Mouse (Mus musculus): ENCODE data around the gene Rhof. TPM values are rescaled to one million over a fixed set of nuclear protein-coding genes. Genes with fewer than 3 reads are reported as not detected.

The Rhof gene
- polyA plus RNA-seq, 1 experiment from 2014 or later: 7.1 TPM

DNA sequence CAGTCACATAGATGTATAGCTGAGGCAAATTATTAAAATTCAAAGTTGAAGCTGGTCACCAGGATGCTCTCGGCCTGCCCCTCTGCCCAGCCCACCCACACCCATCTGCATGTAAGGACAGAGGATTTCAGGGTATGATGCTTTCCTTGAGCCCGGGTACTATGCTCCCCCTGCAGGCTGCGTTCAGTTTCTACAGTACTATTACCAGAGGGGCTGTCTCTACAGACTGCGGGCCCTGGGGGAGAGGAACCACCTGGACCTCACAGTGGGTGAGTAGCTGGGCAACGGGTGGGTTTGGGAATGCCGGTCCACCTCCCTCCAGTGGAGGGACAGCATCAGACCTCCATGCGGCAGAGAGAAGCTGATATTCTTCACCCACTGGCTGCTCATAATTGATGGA lies 17.6 kb downstream of the Rhof start:
- Histone ChIP-seq H3K9ac (replicated peaks; ENCODE audit: low read length) (no peak overlapping the region), H3K4me3 (replicated peaks; ENCODE audit: low read depth, low read length) (no peak overlapping the region), H3K27ac (replicated peaks; ENCODE audit: low read depth, low read length) (no peak overlapping the region), H3K4me2 (ENCODE audit: low read length) (no peak overlapping the region), H3K9me3 (ENCODE audit: control insufficient read depth, low read length) (no peaks in the 10 kb centered on the region), H3K4me1 (ENCODE audit: control insufficient read depth, insufficient read depth, low read length) (peaks cover 8% of the 10 kb centered on the region), H3K27me3 (ENCODE audit: control insufficient read depth, insufficient read depth, low read length) (no peaks in the 10 kb centered on the region), H3K36me3 (ENCODE audit: control insufficient read depth, insufficient read depth, low read length) (no peaks in the 10 kb centered on the region)
- 39% methylated on average over 7 of the region's 7 CpGs for WGBS
- no peak for ATAC-seq (ENCODE audit: low FRiP score, low TSS enrichment)
- peak; percentile 60 for DNase-seq

- H3K27ac ChIP-seq (replicated peaks; ENCODE audit: low read depth, low read length): no peak overlapping the region
- H3K36me3 ChIP-seq (ENCODE audit: control insufficient read depth, insufficient read depth, low read length): no peaks in the 10 kb centered on the region
- 70% methylated on average over 11 of the region's 11 CpGs for WGBS
- H3K4me2 ChIP-seq (ENCODE audit: low read length): no peak overlapping the region
- DNase-seq (no peak), ATAC-seq (ENCODE audit: low FRiP score, low TSS enrichment) (no peak)
- peaks cover 16% of the 10 kb centered on the region for H3K4me1 ChIP-seq (ENCODE audit: control insufficient read depth, insufficient read depth, low read length)
- no peak overlapping the region for H3K4me3 ChIP-seq (replicated peaks; ENCODE audit: low read depth, low read length)
- no peaks in the 10 kb centered on the region for H3K9me3 ChIP-seq (ENCODE audit: control insufficient read depth, low read length)
- no peaks in the 10 kb centered on the region for H3K27me3 ChIP-seq (ENCODE audit: control insufficient read depth, insufficient read depth, low read length)
- H3K9ac ChIP-seq (replicated peaks; ENCODE audit: low read length): no peak overlapping the region
These were observed 18.4 kb downstream of the Rhof start for GRCm38 (mm10) chr5:123114109-123114508.

GRCm38 (mm10) chr5:123110296-123110721 lies 22.2 kb downstream of the Rhof start:
- peak overlapping the region; percentile 9; the same call in 1 of the 2 replicates for H3K9ac ChIP-seq (replicated peaks; ENCODE audit: low read length)
- no peak for ATAC-seq (ENCODE audit: low FRiP score, low TSS enrichment)

GRCm38 (mm10) chr5:123109452-123110203 lies 22.9 kb downstream of the Rhof start:
- peak; percentile 80 for DNase-seq
- WGBS: 28% methylated on average over 13 of the region's 13 CpGs
- Histone ChIP-seq H3K27me3 (ENCODE audit: control insufficient read depth, insufficient read depth, low read length) (no peaks in the 10 kb centered on the region), H3K4me3 (replicated peaks; ENCODE audit: low read depth, low read length) (no peak overlapping the region), H3K4me1 (ENCODE audit: control insufficient read depth, insufficient read depth, low read length) (peaks cover 19% of the 10 kb centered on the region), H3K4me2 (ENCODE audit: low read length) (peak overlapping the region; percentile 42), H3K9me3 (ENCODE audit: control insufficient read depth, low read length) (no peaks in the 10 kb centered on the region), H3K27ac (replicated peaks; ENCODE audit: low read depth, low read length) (peak overlapping the region; percentile 71), H3K36me3 (ENCODE audit: control insufficient read depth, insufficient read depth, low read length) (no peaks in the 10 kb centered on the region), H3K9ac (replicated peaks; ENCODE audit: low read length) (no peak overlapping the region; the same call in 1 of the 2 replicates)
- peak; percentile 58; the same call in 1 of the 2 replicates for ATAC-seq (ENCODE audit: low FRiP score, low TSS enrichment)

More at GRCm38 (mm10) chr5:123110296-123110721, 22.2 kb downstream of the Rhof start:
- peak overlapping the region; percentile 71 for H3K27ac ChIP-seq (replicated peaks; ENCODE audit: low read depth, low read length)
- H3K4me1 ChIP-seq (ENCODE audit: control insufficient read depth, insufficient read depth, low read length): peaks cover 19% of the 10 kb centered on the region
- H3K4me2 ChIP-seq (ENCODE audit: low read length): peak overlapping the region; percentile 42
- DNase-seq: peak; percentile 73
- no peaks in the 10 kb centered on the region for H3K36me3 ChIP-seq (ENCODE audit: control insufficient read depth, insufficient read depth, low read length)
- H3K27me3 ChIP-seq (ENCODE audit: control insufficient read depth, insufficient read depth, low read length): no peaks in the 10 kb centered on the region
- WGBS: 23% methylated on average over 13 of the region's 13 CpGs
- no peak overlapping the region for H3K4me3 ChIP-seq (replicated peaks; ENCODE audit: low read depth, low read length)
- no peaks in the 10 kb centered on the region for H3K9me3 ChIP-seq (ENCODE audit: control insufficient read depth, low read length)

- DNase-seq (no peak), ATAC-seq (ENCODE audit: low FRiP score, low TSS enrichment) (no peak)
- no peak overlapping the region for H3K4me2 ChIP-seq (ENCODE audit: low read length)
- no peak overlapping the region for H3K4me3 ChIP-seq (replicated peaks; ENCODE audit: low read depth, low read length)
- H3K27me3 ChIP-seq (ENCODE audit: control insufficient read depth, insufficient read depth, low read length): no peaks in the 10 kb centered on the region
- no peak overlapping the region for H3K9ac ChIP-seq (replicated peaks; ENCODE audit: low read length)
- H3K9me3 ChIP-seq (ENCODE audit: control insufficient read depth, low read length): no peaks in the 10 kb centered on the region
- no peaks in the 10 kb centered on the region; the same call in none of the 2 replicates for H3K36me3 ChIP-seq (ENCODE audit: control insufficient read depth, insufficient read depth, low read length)
- WGBS: 81% methylated on average over 6 of the region's 6 CpGs
- H3K27ac ChIP-seq (replicated peaks; ENCODE audit: low read depth, low read length): no peak overlapping the region
- H3K4me1 ChIP-seq (ENCODE audit: control insufficient read depth, insufficient read depth, low read length): peaks cover 10% of the 10 kb centered on the region
These were observed 27.7 kb downstream of the Rhof start for GRCm38 (mm10) chr5:123104769-123105168.

- no peak overlapping the region for H3K4me3 ChIP-seq (replicated peaks; ENCODE audit: low read depth, low read length)
- no peaks in the 10 kb centered on the region for H3K27me3 ChIP-seq (ENCODE audit: control insufficient read depth, insufficient read depth, low read length)
- no peaks in the 10 kb centered on the region; the same call in none of the 2 replicates for H3K36me3 ChIP-seq (ENCODE audit: control insufficient read depth, insufficient read depth, low read length)
- no peak overlapping the region for H3K4me2 ChIP-seq (ENCODE audit: low read length)
- DNase-seq (no peak), ATAC-seq (ENCODE audit: low FRiP score, low TSS enrichment) (no peak)
- no peak overlapping the region for H3K9ac ChIP-seq (replicated peaks; ENCODE audit: low read length)
- H3K27ac ChIP-seq (replicated peaks; ENCODE audit: low read depth, low read length): no peak overlapping the region
- H3K4me1 ChIP-seq (ENCODE audit: control insufficient read depth, insufficient read depth, low read length): no peaks in the 10 kb centered on the region
- WGBS: 77% methylated on average over 8 of the region's 8 CpGs
- H3K9me3 ChIP-seq (ENCODE audit: control insufficient read depth, low read length): no peaks in the 10 kb centered on the region
These were observed 28.9 kb downstream of the Rhof start for GRCm38 (mm10) chr5:123103556-123103955.

GRCm38 (mm10) chr5:123102376-123102775 lies 30.1 kb downstream of the Rhof start:
- Histone ChIP-seq H3K9me3 (ENCODE audit: control insufficient read depth, low read length) (no peaks in the 10 kb centered on the region), H3K4me3 (replicated peaks; ENCODE audit: low read depth, low read length) (no peak overlapping the region), H3K36me3 (ENCODE audit: control insufficient read depth, insufficient read depth, low read length) (no peaks in the 10 kb centered on the region; the same call in none of the 2 replicates), H3K27ac (replicated peaks; ENCODE audit: low read depth, low read length) (no peak overlapping the region), H3K27me3 (ENCODE audit: control insufficient read depth, insufficient read depth, low read length) (no peaks in the 10 kb centered on the region), H3K4me2 (ENCODE audit: low read length) (no peak overlapping the region), H3K4me1 (ENCODE audit: control insufficient read depth, insufficient read depth, low read length) (no peaks in the 10 kb centered on the region), H3K9ac (replicated peaks; ENCODE audit: low read length) (no peak overlapping the region)
- no peak for DNase-seq
- ATAC-seq (ENCODE audit: low FRiP score, low TSS enrichment): no peak
- 88% methylated on average over 7 of the region's 7 CpGs for WGBS

DNA sequence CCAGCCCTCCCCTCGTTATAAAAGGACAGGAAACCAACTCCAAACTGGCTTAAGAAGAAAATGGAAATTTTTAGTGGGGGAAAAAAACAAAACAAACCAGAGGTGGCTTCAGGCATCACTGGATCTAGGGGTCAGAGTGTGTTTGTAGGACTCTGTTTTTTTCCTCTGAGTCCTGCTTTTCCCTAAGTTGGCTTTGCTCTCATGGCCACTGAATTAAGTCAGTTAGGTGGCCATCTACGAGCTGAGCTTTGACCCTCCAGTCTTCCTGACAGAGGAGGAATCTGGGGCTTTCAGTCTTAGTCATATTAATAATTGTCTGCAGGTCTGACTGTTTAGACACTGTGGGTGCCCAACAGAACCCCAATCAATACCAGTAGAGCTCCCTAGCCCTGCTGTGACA lies 34.0 kb downstream of the Rhof start:
- Histone ChIP-seq H3K9me3 (ENCODE audit: control insufficient read depth, low read length) (no peaks in the 10 kb centered on the region), H3K27me3 (ENCODE audit: control insufficient read depth, insufficient read depth, low read length) (no peaks in the 10 kb centered on the region), H3K27ac (replicated peaks; ENCODE audit: low read depth, low read length) (no peak overlapping the region), H3K4me1 (ENCODE audit: control insufficient read depth, insufficient read depth, low read length) (no peaks in the 10 kb centered on the region), H3K9ac (replicated peaks; ENCODE audit: low read length) (no peak overlapping the region), H3K4me2 (ENCODE audit: low read length) (no peak overlapping the region), H3K4me3 (replicated peaks; ENCODE audit: low read depth, low read length) (no peak overlapping the region), H3K36me3 (ENCODE audit: control insufficient read depth, insufficient read depth, low read length) (no peaks in the 10 kb centered on the region; the same call in 1 of the 2 replicates)
- DNase-seq (no peak), ATAC-seq (ENCODE audit: low FRiP score, low TSS enrichment) (no peak)
- 76% methylated on average over 2 of the region's 2 CpGs for WGBS

- no peak for DNase-seq
- WGBS: 92% methylated on average over 8 of the region's 8 CpGs
- H3K27ac ChIP-seq (replicated peaks; ENCODE audit: low read depth, low read length): no peak overlapping the region
- no peak for ATAC-seq (ENCODE audit: low FRiP score, low TSS enrichment)
- H3K9ac ChIP-seq (replicated peaks; ENCODE audit: low read length): no peak overlapping the region
- no peak overlapping the region for H3K4me3 ChIP-seq (replicated peaks; ENCODE audit: low read depth, low read length)
- H3K27me3 ChIP-seq (ENCODE audit: control insufficient read depth, insufficient read depth, low read length): no peaks in the 10 kb centered on the region
- no peaks in the 10 kb centered on the region for H3K9me3 ChIP-seq (ENCODE audit: control insufficient read depth, low read length)
- no peak overlapping the region for H3K4me2 ChIP-seq (ENCODE audit: low read length)
- no peaks in the 10 kb centered on the region; the same call in 1 of the 2 replicates for H3K36me3 ChIP-seq (ENCODE audit: control insufficient read depth, insufficient read depth, low read length)
- H3K4me1 ChIP-seq (ENCODE audit: control insufficient read depth, insufficient read depth, low read length): no peaks in the 10 kb centered on the region
These were observed 36.2 kb downstream of the Rhof start for GRCm38 (mm10) chr5:123096299-123096698.

Measured in midbrain, embryonic 14.5 days (tissue).